Mouse (Mus musculus) E14TG2a.4 (cell line): ENCODE data around the gene Gm49354.
A peak's percentile ranks its signal among the peaks of the same experiment; 100 is the strongest.

Experiments
- H3K27me3 ChIP-seq: 2 replicates; pipeline ENCODE4 v1.6.1; 2014; ENCODE audit warnings: low read length, control low read depth; ENCODE audit not compliant: insufficient read depth
- H3K36me3 ChIP-seq: 2 replicates; pipeline ENCODE4 v1.6.1; 2014; ENCODE audit warnings: low read length, control low read depth; ENCODE audit not compliant: insufficient read depth
- H3K4me1 ChIP-seq: replicated peaks from 2 replicates; pipeline ENCODE4 v1.6.1; 2014; ENCODE audit warnings: low read depth, low read length, control low read depth
- H3K4me3 ChIP-seq: replicated peaks from 2 replicates; pipeline ENCODE4 v1.5.1; 2014; ENCODE audit warnings: mild to moderate bottlenecking, low read length
- H3K9me3 ChIP-seq: 2 replicates; pipeline ENCODE4 v1.6.1; 2014; ENCODE audit warnings: low read length, control low read depth
- CTCF ChIP-seq: conservative IDR thresholded peaks from 2 replicates; pipeline ENCODE4 v1.5.1; 2014; ENCODE audit warnings: low read length
- NANOG ChIP-seq: IDR thresholded peaks from 2 replicates; pipeline ENCODE4 v1.6.1; 2014; ENCODE audit warnings: borderline replicate concordance, low read length, mixed read lengths
- POU5F1 ChIP-seq: IDR thresholded peaks from 2 replicates; pipeline ENCODE4 v1.6.1; 2014; ENCODE audit warnings: low read length, borderline replicate concordance

Gm49354 gene

GRCm38 (mm10) chr13:59770847-59771246 lies 11.2 kb downstream of the Gm49354 start:
- Histone ChIP-seq H3K4me1 (peaks cover 47% of the 10 kb centered on the region), H3K36me3 (peaks cover 58% of the 10 kb centered on the region), H3K4me3 (peak overlapping the region; percentile 95), H3K27me3 (no peaks in the 10 kb centered on the region), H3K9me3 (no peaks in the 10 kb centered on the region)
- no peak for TF ChIP-seq CTCF
- no peak for TF ChIP-seq POU5F1
- TF ChIP-seq NANOG: no peak

DNA sequence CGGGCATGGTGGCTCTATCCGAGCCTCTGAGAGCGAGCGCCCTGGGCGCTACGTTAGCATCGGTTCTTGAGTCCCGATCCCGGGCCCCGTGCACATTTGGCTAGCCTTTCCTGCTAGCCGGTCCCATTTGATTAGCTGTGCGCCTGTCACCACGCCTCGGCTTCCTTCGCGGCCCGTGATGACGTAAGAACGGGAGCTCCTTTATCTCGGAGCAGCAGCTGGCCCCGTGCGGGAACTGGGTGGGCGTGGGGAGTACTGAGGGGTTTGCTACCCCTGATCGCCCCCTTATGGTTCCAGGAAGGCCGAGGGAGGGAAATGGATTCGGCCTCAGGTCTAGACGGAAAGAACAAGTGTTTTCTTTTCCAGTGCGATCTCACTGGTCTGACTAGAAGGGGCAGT lies 11.9 kb downstream of the Gm49354 start:
- TF ChIP-seq NANOG (no peak), POU5F1 (no peak), CTCF (peak; percentile 24)
- Histone ChIP-seq H3K9me3 (no peaks in the 10 kb centered on the region), H3K4me3 (peak overlapping the region; percentile 95), H3K36me3 (peaks cover 51% of the 10 kb centered on the region), H3K4me1 (peaks cover 51% of the 10 kb centered on the region), H3K27me3 (no peaks in the 10 kb centered on the region)

GRCm38 (mm10) chr13:59769296-59770163 lies 12.5 kb downstream of the Gm49354 start, which contains the start of gene Isca1:
Isca1 (minus strand) TSS chr13:59769810.
- no peaks in the 10 kb centered on the region for H3K27me3 ChIP-seq
- peaks cover 51% of the 10 kb centered on the region for H3K4me1 ChIP-seq
- H3K9me3 ChIP-seq: no peaks in the 10 kb centered on the region
- peak within 1 kb of the TSS; percentile 95 for H3K4me3 ChIP-seq
- H3K36me3 ChIP-seq: peaks cover 46% of the 10 kb centered on the region
- TF ChIP-seq POU5F1: no peak
- no peak for TF ChIP-seq NANOG
- TF ChIP-seq CTCF: no peak

- Histone ChIP-seq H3K4me3 (peak overlapping the region; percentile 95), H3K36me3 (peaks cover 43% of the 10 kb centered on the region), H3K9me3 (no peaks in the 10 kb centered on the region), H3K4me1 (peaks cover 56% of the 10 kb centered on the region), H3K27me3 (no peaks in the 10 kb centered on the region)
- TF ChIP-seq NANOG (no peak), CTCF (no peak), POU5F1 (no peak)
These were observed 13.5 kb downstream of the Gm49354 start for GRCm38 (mm10) chr13:59768531-59768930.

- peaks cover 57% of the 10 kb centered on the region for H3K4me1 ChIP-seq
- H3K27me3 ChIP-seq: no peaks in the 10 kb centered on the region
- TF ChIP-seq POU5F1 (no peak), CTCF (no peak), NANOG (no peak)
- H3K4me3 ChIP-seq: no peak overlapping the region
- no peaks in the 10 kb centered on the region for H3K9me3 ChIP-seq
- H3K36me3 ChIP-seq: peaks cover 44% of the 10 kb centered on the region
These were observed 15.1 kb downstream of the Gm49354 start for GRCm38 (mm10) chr13:59766786-59767515.

DNA sequence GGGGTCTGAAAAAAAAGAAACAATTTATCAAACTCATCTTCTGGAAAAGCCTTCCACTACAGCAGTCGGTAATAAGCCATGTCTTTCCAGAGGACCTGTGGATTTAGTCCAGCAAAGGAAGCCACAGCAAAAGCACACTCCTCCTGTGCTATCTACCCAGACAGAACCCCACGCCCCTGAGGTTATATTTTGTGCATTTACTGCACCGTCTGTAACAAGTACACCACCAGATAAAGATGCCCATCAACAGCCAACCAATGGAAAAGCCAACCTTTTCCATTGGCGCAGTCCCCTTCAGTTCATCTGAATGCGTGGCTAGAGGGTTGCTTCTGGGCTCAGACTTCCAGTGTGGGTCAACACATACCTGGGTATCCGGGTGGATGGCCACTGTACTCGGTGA lies 19.3 kb downstream of the Gm49354 start:
- Histone ChIP-seq H3K4me1 (peaks cover 32% of the 10 kb centered on the region), H3K27me3 (no peaks in the 10 kb centered on the region), H3K36me3 (peaks cover 73% of the 10 kb centered on the region), H3K4me3 (no peak overlapping the region), H3K9me3 (no peaks in the 10 kb centered on the region)
- TF ChIP-seq NANOG (no peak), CTCF (no peak), POU5F1 (no peak)

DNA sequence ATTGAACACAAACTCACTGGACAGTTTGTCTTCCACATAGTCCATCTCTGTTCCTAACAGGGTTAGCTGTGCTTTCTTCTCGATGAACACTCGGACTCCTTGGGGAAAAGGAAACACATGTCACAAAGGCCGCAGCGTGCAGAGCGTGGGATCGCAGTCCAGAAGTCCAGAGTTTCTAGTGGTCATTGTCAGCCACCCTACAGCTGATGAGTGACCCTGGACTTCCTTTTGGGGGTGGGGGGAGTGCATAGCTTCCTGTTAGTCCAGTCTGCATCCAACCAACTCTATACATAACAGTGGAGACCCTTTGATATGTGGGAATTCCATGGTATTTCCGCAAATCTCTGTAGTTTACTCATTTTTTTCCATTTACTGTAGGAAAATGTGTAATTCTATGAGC lies 25.1 kb downstream of the Gm49354 start:
- TF ChIP-seq CTCF (no peak), NANOG (no peak), POU5F1 (no peak)
- peaks cover 67% of the 10 kb centered on the region for H3K36me3 ChIP-seq

DNA sequence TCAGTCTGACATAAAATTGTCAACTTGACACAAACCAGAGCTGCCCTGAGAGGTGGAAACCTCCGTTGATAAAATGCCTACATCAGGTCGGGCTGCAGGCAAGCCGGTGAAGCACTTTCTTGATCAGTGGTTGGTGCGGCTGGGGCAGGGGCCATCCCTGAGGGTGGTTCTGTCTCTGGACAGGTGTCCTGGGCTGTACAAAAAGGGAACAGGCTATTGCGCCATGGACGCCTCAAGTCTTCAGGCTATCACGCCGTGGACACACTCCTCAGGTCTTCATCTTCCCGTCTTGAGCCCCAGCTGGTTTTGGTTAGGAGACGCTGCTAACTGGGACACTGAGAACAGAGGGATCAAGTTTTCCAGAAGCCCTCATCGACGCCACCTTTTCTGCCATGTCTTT lies 31.7 kb downstream of the Gm49354 start:
- Histone ChIP-seq H3K9me3 (no peaks in the 10 kb centered on the region), H3K27me3 (no peaks in the 10 kb centered on the region), H3K36me3 (peaks cover 12% of the 10 kb centered on the region), H3K4me1 (peaks cover 22% of the 10 kb centered on the region), H3K4me3 (no peak overlapping the region)
- TF ChIP-seq NANOG (no peak), CTCF (no peak), POU5F1 (no peak)

More for the DNA sequence above, 25.1 kb downstream of the Gm49354 start:
- H3K4me1 ChIP-seq: no peaks in the 10 kb centered on the region
- H3K27me3 ChIP-seq: no peaks in the 10 kb centered on the region
- no peak overlapping the region for H3K4me3 ChIP-seq
- no peaks in the 10 kb centered on the region for H3K9me3 ChIP-seq
